In the genomic region with DNA sequence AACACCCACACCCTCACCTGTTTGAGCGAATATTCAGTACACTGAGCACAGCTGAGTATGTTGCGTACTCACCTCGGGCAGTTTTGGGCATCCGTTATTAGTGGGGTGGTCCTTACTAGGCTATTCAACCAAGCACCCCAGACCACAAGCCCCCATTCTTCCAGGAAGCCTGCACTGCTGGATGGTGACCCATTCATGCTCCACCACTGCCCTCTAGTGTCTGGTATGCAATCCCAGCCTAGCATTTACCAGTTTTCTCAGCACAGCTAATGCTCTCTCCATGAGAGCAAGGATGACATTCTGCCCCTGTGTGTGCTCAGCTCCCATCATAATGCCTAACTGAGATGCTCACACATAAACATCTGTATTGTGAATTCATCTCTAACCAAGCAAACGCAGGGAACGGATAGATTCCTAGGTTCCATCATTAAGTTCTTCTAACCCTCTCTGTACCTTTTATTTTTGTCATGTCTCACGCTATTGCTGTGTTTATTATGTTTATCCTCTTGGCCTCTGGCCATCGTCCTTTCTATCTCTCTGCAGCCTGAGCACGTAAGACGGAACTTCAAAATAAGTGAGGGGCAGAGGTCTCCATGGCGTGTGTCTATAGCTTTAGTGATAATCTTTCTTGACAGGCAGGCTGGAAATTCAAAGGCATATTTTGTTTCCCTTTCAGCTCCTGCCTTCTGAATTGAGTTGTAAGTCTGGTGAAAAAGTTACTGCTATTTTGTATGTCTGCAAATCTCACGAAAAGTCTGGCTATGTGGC, we compare ENCODE assay signal across 8 mouse cellular contexts. TPM values are rescaled to one million over a fixed set of nuclear protein-coding genes. Genes with fewer than 3 reads are reported as not detected.
DNase-seq lines count a peak whose midpoint lies in the region; ATAC-seq and TF ChIP-seq lines count a peak whose summit lies in the region.

No protein-coding gene starts in this region.

- no peak overlapping the region for H3K4me2 ChIP-seq in embryonic facial prominence, embryonic 13.5 days
- no peak overlapping the region for H3K4me2 ChIP-seq in lung, embryonic 15.5 days

- no peaks in the 10 kb centered on the region for H3K27me3 ChIP-seq in ES-Bruce4 (ENCODE audit: control insufficient read depth, insufficient read depth, low read length, poor library complexity, severe bottlenecking)
- no peaks in the 10 kb centered on the region for H3K27me3 ChIP-seq in embryonic facial prominence, embryonic 13.5 days
- no peaks in the 10 kb centered on the region for H3K27me3 ChIP-seq in lung, embryonic 15.5 days

- no peak overlapping the region for H3K9ac ChIP-seq in ES-Bruce4 (ENCODE audit: low read depth, poor library complexity, severe bottlenecking)
- H3K9ac ChIP-seq in embryonic facial prominence, embryonic 13.5 days = no peak overlapping the region
- no peak overlapping the region for H3K9ac ChIP-seq in lung, embryonic 15.5 days

- peak; percentile 78 for TF ChIP-seq CTCF in ES-Bruce4 (IDR thresholded peaks at IDR 0.05; ENCODE audit: low read depth, low read length)
- TF ChIP-seq CTCF in olfactory bulb, adult 2 months (IDR thresholded peaks at IDR 0.05; ENCODE audit: insufficient read depth, low read depth, low read length) = peak; percentile 54

- ATAC-seq in embryonic facial prominence, embryonic 13.5 days (ENCODE audit: insufficient number of reproducible peaks, insufficient read depth, low FRiP score, low TSS enrichment, low read depth) = peak; percentile 67; the same call in 1 of the 2 replicates
- ATAC-seq in lung, embryonic 15.5 days (ENCODE audit: borderline replicate concordance, extremely low read depth, low FRiP score, low TSS enrichment) = peak; percentile 89

- no peaks in the 10 kb centered on the region for H3K4me1 ChIP-seq in ES-Bruce4 (ENCODE audit: control insufficient read depth, insufficient read depth, low read length)
- no peaks in the 10 kb centered on the region for H3K4me1 ChIP-seq in embryonic facial prominence, embryonic 13.5 days
- no peaks in the 10 kb centered on the region for H3K4me1 ChIP-seq in lung, embryonic 15.5 days
- H3K4me1 ChIP-seq in olfactory bulb, adult 2 months (ENCODE audit: control insufficient read depth, insufficient read depth, low read length) = no peaks in the 10 kb centered on the region

- no peak overlapping the region for H3K4me3 ChIP-seq in ES-Bruce4 (ENCODE audit: low read depth, low read length)
- no peak overlapping the region for H3K4me3 ChIP-seq in embryonic facial prominence, embryonic 13.5 days
- no peak overlapping the region for H3K4me3 ChIP-seq in lung, embryonic 15.5 days
- no peak overlapping the region for H3K4me3 ChIP-seq in olfactory bulb, adult 2 months (ENCODE audit: insufficient read depth, low read depth, low read length)

- H3K36me3 ChIP-seq in ES-Bruce4 (ENCODE audit: control insufficient read depth, insufficient read depth, low read length, poor library complexity, severe bottlenecking) = no peaks in the 10 kb centered on the region
- H3K36me3 ChIP-seq in embryonic facial prominence, embryonic 13.5 days = no peaks in the 10 kb centered on the region
- no peaks in the 10 kb centered on the region for H3K36me3 ChIP-seq in lung, embryonic 15.5 days

- DNase-seq in adrenal gland, postnatal 14 days = peak; percentile 62
- peak; percentile 67 to 80 for DNase-seq in heart, postnatal 10 days
- DNase-seq in large intestine, adult 2 months (ENCODE audit: low read depth, low spot score) = peak; percentile 27
- DNase-seq in thymus, postnatal 36 days = peak; percentile 71 to 74

- H3K9me3 ChIP-seq in ES-Bruce4 (replicated peaks; ENCODE audit: control insufficient read depth, insufficient read depth, low read length, poor library complexity, severe bottlenecking) = peaks cover 27% of the 10 kb centered on the region
- H3K9me3 ChIP-seq in embryonic facial prominence, embryonic 13.5 days = 0 out of 2 replicates have a peak, but pooled peaks cover 3% of the 10 kb centered on the region
- no peaks in the 10 kb centered on the region for H3K9me3 ChIP-seq in lung, embryonic 15.5 days

- TF ChIP-seq POLR2A in ES-Bruce4 (IDR thresholded peaks at IDR 0.05; ENCODE audit: insufficient read depth, low read length) = no peak
- no peak for TF ChIP-seq POLR2A in olfactory bulb, adult 2 months (IDR thresholded peaks at IDR 0.05; ENCODE audit: insufficient read depth, low read depth, low read length)

- intact Hi-C loops in heart, postnatal 10 days (cut with DNase I) = loop anchor here (2.0 to 5.0 kb wide), 2 partner anchors 37 to 83 kb away; no protein-coding TSS in a partner anchor

- 46% methylated on average over 12 of the region's 12 CpGs for WGBS in embryonic facial prominence, embryonic 13.5 days
- WGBS in large intestine, adult 2 months = 32% methylated on average over 12 of the region's 12 CpGs
- 42% methylated on average over 12 of the region's 12 CpGs for WGBS in lung, embryonic 15.5 days
- 41% methylated on average over 12 of the region's 12 CpGs for WGBS in olfactory bulb, adult 2 months

- no peak overlapping the region for H3K27ac ChIP-seq in ES-Bruce4 (ENCODE audit: insufficient read depth, low read length)
- H3K27ac ChIP-seq in embryonic facial prominence, embryonic 13.5 days = no peak overlapping the region
- H3K27ac ChIP-seq in lung, embryonic 15.5 days = no peak overlapping the region; the same call in 1 of the 2 replicates
- H3K27ac ChIP-seq in olfactory bulb, adult 2 months (ENCODE audit: insufficient read depth, low read depth, low read length) = no peak overlapping the region

- no peak for TF ChIP-seq EP300 in ES-Bruce4 (IDR thresholded peaks at IDR 0.05; ENCODE audit: insufficient read depth, low read depth, low read length)

RNA-seq across cellular contexts. Expression of gene Slc35b4, which starts 17.0 kb away (rescaled TPM):
- 18.7 and 20.6 TPM in 2 replicates for polyA plus RNA-seq in ES-Bruce4 (2011; ENCODE audit: insufficient read depth, insufficient read length, low read depth, missing spikeins)
- total RNA-seq in adrenal gland, postnatal 14 days (2021) = 24.1 and 24.5 TPM in 2 replicates
- 47.6 and 49.9 TPM in 2 replicates for polyA plus RNA-seq in embryonic facial prominence, embryonic 13.5 days (2015; fragmentation: Nextera tagmentation; extraction: Ambion mirVana)
- 10 to 100 TPM; 12.1 to 15.1 TPM for total RNA-seq in heart, postnatal 10 days (2021)
- polyA plus RNA-seq in large intestine, adult 2 months (2012; rRNA removed) = 14.5 and 15.1 TPM in 2 replicates
- 59.2 and 61.8 TPM in 2 replicates for polyA plus RNA-seq in lung, embryonic 15.5 days (2015; fragmentation: Nextera tagmentation; extraction: Ambion mirVana)
- polyA plus RNA-seq in olfactory bulb, adult 2 months (2012; ENCODE audit: insufficient read depth, insufficient read length, low replicate concordance, missing spikeins) = not detected in 2 replicates
